Mouse (Mus musculus) left cerebral cortex, adult 2 months (tissue): ENCODE data around the gene Fam126b. TPM values are rescaled to one million over a fixed set of nuclear protein-coding genes. Genes with fewer than 3 reads are reported as not detected.
"Not testable (repeated sequence)": the region's sequence is repeated elsewhere in the genome, so short reads cannot be mapped to it uniquely, and the experiment has no call there.

Experiments used
- DNase-seq, 2 experiments: peaks; one replicate each; pipeline ENCODE4 v3.0.0; 2021 to 2022; ENCODE audit warnings: low spot score in 2 of 2, mixed read lengths in 1 of 2; ENCODE audit errors: extremely low spot score in 1 of 2
- H3K27ac ChIP-seq: fragments of 200-600 bp; 2 replicates; pipeline ENCODE4 v1.8.1; 2022
- H3K4me3 ChIP-seq: fragments of 200-600 bp; 2 replicates; pipeline ENCODE4 v1.8.1; 2022
- CTCF ChIP-seq: fragments of 200-600 bp; IDR thresholded peaks from 2 replicates; pipeline ENCODE4 v1.8.1; 2022; ENCODE audit warnings: antibody characterized with exemption, mild to moderate bottlenecking, moderate library complexity
- intact Hi-C: fragments of 180-260 bp; cut with DNase I; formaldehyde crosslinking; loops from one replicate; pipeline ENCODE4 v1.15.1; 2025
- total RNA-seq, 2 experiments: library from RNA; stranded (reverse); gene quantifications; 2 replicates each; pipeline ENCODE4 v1.2.3; 2021

Gene Fam126b
- total RNA-seq, 2 experiments from 2014 or later, result 133 to 146 TPM

DNA sequence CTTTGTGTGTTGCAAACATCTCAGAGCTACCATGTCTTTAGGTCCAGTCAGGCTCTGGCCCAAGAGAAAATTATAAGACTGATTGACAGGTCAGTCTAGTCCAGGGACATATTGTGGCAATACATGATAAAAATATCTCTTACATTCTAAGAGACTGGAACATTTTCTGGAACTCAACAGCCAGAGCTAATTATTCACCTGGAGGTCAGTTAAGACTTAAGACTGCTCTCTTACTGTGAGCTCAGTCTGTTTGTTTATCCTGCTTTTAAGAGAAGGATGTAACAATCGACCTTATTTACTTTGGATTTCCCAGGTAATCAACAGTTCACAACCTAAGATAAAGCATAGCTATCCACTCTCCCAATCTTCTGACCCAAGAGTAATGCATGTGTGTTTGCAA is 24.5 kb upstream of the Fam126b start:
- DNase-seq, result no peak
- Histone ChIP-seq H3K27ac (no peak overlapping the region), H3K4me3 (no peak overlapping the region)
- intact Hi-C loops, result no loop called here
- TF ChIP-seq CTCF, result no peak

- DNase-seq, result no peak
- intact Hi-C loops, result no loop called here
- H3K27ac ChIP-seq, result no peak overlapping the region
- H3K4me3 ChIP-seq, result no peak overlapping the region
- no peak for TF ChIP-seq CTCF
Measured at GRCm38 (mm10) chr1:58610166-58610565, 24.0 kb upstream of the Fam126b start.

GRCm38 (mm10) chr1:58609591-58609990 is 23.5 kb upstream of the Fam126b start:
- H3K27ac ChIP-seq, intact Hi-C loops, H3K4me3 ChIP-seq, DNase-seq: not testable (repeated sequence)

GRCm38 (mm10) chr1:58603738-58604137 is 17.6 kb upstream of the Fam126b start:
- no peak overlapping the region for H3K27ac ChIP-seq
- intact Hi-C loops, result no loop called here
- no peak for TF ChIP-seq CTCF
- DNase-seq, result no peak
- H3K4me3 ChIP-seq, result no peak overlapping the region

- Histone ChIP-seq H3K27ac (no peak overlapping the region), H3K4me3 (no peak overlapping the region)
- TF ChIP-seq CTCF, result no peak
- intact Hi-C loops, result no loop called here
- no peak for DNase-seq
Measured at GRCm38 (mm10) chr1:58602681-58603080, 16.6 kb upstream of the Fam126b start.

GRCm38 (mm10) chr1:58587491-58587890 is 1.4 kb upstream of the Fam126b start:
- intact Hi-C loops, result loop anchor here (2.0 to 10.0 kb wide), 2 partner anchors 65 to 1183 kb away; partner anchors contain the start of genes Maip1 and Tyw5
- no peak for DNase-seq

GRCm38 (mm10) chr1:58585373-58586170 is 551 bp downstream of the Fam126b start:
- TF ChIP-seq CTCF, result no peak
- H3K27ac ChIP-seq, result peak overlapping the region; percentile 99
- intact Hi-C loops, result loop anchor here (2.0 to 10.0 kb wide), 2 partner anchors 67 to 1181 kb away; partner anchors contain the start of genes Maip1 and Tyw5
- DNase-seq, result peak; percentile 37 to 43
- peak overlapping the region; percentile 88 for H3K4me3 ChIP-seq

More at GRCm38 (mm10) chr1:58587491-58587890, 1.4 kb upstream of the Fam126b start:
- peak overlapping the region; percentile 88 for H3K4me3 ChIP-seq
- H3K27ac ChIP-seq, result no peak overlapping the region
- no peak for TF ChIP-seq CTCF

DNA sequence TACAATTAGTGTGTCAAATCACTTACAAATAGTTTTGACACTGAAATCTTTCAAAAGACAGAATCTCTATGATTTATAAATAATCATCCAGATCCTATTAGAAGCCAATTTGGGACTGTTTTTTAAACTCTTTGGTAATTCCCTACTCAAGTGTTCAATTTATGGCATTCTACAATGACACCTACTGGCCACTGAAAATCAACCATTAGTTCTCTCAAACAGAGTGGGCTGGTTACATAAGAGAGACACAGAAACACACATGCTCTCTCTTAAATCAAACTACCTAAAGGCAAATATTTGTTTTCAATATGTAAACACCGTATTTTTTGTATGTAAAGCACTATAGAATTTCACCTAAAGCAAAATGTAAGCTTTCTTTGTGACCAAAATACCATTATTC is 1.9 kb downstream of the Fam126b start:
- TF ChIP-seq CTCF, result peak; percentile 52
- DNase-seq, result no peak
- H3K27ac ChIP-seq, result peak overlapping the region; percentile 37; the same call in 1 of the 2 replicates
- peak overlapping the region; percentile 88 for H3K4me3 ChIP-seq
- intact Hi-C loops, result loop anchor here (10.0 kb wide), 1 partner anchor 1179 kb away; the partner anchor contains the start of genes Maip1 and Tyw5

DNA sequence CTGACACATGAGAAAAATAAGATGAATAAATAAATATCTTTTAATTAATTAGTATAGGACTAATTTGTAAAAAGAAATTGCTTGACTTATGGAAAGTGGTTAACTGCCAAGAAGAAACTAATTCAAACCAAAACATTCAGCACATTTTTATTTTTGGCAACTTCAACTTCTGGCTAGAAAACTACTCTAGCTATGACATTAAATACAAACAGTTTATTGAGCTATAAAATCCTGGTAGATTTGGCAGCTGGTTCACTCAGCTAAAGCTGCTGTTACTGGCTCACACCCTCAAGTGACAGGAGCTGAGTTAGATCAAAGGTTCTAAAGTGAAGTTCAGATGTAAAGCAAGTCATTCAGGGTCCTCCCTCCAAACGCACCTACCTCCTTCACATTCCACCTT is 3.5 kb downstream of the Fam126b start:
- intact Hi-C loops, result loop anchor here (10.0 kb wide), 1 partner anchor 1178 kb away; the partner anchor contains the start of genes Maip1 and Tyw5
- TF ChIP-seq CTCF, result no peak
- DNase-seq, result no peak
- Histone ChIP-seq H3K4me3 (no peak overlapping the region), H3K27ac (no peak overlapping the region)

GRCm38 (mm10) chr1:58579179-58579578 is 6.9 kb downstream of the Fam126b start:
- no peak for DNase-seq
- Histone ChIP-seq H3K4me3 (no peak overlapping the region), H3K27ac (no peak overlapping the region)
- TF ChIP-seq CTCF, result peak; percentile 50
- intact Hi-C loops, result no loop called here

DNA sequence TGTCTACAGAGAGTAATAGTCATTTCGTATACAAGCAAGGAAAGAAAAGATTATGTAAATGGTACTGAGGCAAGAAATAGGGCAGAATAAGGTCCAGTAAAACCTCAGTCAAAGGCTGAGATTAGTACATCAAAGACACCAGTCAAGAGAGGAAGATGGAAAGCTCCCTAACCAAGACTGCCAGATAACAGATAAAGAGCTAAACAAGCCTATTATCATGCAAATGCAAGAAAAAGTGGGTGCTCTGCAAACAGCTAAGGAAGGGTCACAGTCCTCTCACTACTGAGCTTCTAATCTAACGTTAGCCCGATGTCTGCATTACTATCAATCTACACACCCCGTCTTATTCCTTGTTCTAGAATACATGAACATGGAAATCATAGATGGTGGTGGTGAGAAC is 15.7 kb downstream of the Fam126b start:
- H3K27ac ChIP-seq, result no peak overlapping the region
- no peak for TF ChIP-seq CTCF
- no peak for DNase-seq
- H3K4me3 ChIP-seq, result no peak overlapping the region
- intact Hi-C loops, result no loop called here

- no peak for DNase-seq
- no peak overlapping the region for H3K27ac ChIP-seq
- H3K4me3 ChIP-seq, result no peak overlapping the region
- intact Hi-C loops, result no loop called here
- no peak for TF ChIP-seq CTCF
Measured at GRCm38 (mm10) chr1:58568456-58569130, 17.5 kb downstream of the Fam126b start.
